Mouse (Mus musculus) frontal cortex, postnatal 36 days (tissue): ENCODE measurements around the gene Plxna4.
A peak's percentile ranks its signal among the peaks of the same experiment; 100 is the strongest.

Experiments used
- DNase-seq, 2 experiments: peaks; one replicate each; pipeline ENCODE4 v3.0.0; 2022; ENCODE audit warnings: low spot score in 2 of 2

Plxna4 gene

DNA sequence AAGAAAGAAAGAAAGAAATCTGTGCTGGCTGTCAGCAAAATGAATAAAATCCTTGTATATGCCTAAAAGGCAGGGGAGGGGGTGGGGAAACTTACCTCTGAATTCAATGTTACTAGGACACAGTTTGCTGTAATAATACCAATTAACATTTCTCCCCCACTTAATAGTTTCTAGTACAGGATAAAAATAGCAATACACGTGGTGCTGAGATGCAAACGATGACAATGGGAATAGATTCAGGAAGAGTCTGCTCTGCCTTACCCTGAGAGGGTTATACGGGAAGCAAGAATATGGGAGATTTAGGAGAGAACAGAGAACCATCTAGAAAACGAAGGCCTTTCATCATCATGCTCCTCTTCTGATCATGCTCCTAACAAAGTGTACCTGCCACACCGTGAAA is 115.9 kb downstream of the Plxna4 start:
- no peak for DNase-seq

DNA sequence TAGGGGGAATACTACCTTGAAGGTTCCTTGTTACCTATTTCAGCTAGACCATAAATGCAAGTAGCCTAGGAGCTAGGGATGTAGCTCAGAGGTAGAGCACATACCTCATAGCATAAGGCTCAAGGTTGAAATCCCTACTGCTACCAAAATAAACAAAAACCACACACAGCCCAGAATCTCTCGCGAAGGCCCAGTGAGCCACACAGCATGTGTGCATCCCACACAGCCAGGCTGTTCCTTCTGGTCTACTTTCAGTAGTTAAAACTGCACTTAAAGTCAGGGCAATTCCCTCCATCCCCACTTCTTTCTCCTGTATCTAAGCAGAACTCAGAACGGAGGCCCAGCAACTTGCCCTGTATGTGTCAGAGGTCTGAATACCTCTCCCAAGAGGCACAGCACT is 116.4 kb downstream of the Plxna4 start:
- DNase-seq, result peak in 1 of 2 experiments; percentile 63

DNA sequence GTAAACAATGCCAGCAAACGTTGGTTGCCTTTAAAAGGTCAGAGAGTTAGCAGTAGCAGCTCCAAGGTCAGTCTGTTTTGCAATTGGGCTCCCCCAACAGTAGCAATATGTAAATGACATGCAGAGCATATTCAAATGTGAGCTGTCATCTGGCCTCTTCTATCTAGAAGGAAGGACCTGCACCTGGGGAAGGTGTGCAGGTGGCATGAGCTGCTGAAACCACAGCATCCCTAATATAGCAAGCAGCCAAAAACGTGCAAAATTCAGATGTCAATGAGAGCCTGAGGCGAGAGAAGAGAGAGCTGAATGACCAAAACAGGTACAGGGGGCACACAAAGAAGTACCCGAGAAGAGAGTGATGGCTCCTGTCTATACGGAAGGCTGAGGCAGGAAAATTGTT is 118.8 kb downstream of the Plxna4 start:
- no peak for DNase-seq

DNA sequence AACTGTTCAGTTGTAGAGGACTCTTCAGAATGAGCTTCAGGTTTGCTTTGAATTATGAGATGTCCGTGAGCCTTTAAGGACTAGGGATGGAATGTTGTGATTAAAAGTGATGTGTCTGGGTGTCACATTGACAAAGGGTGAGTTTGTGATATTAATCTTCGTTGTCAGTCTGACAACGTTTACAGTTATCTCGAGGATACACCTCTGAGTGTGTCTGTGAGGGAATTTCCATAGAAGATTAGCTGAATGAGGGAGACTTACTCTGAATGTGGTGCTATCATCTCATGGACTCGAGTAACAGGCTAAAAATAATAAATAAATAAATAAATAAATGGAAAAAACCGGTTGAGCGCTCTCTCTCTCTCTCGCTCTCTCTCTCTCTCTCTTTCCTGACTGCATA is 122.9 kb downstream of the Plxna4 start:
- DNase-seq, result no peak

DNA sequence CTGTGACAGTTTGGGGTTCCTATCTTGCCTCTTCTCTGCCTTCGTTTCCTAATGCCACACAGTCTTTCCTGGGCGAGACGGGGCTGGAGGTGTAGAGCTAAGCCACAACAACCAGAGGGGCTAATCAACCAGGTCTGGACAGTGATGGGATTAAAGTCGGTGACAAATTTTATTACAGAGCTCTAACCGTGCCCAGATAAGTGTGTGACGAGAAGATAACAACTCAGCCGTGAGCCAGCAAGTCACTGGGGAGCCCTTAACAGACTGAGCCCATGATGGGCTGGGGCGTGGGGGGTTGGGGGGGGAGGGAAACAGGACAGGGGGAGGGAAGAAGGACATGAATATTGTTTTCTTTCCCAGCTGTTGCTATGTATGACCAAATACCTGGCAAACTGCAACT is 123.4 kb downstream of the Plxna4 start:
- DNase-seq, result no peak

DNA sequence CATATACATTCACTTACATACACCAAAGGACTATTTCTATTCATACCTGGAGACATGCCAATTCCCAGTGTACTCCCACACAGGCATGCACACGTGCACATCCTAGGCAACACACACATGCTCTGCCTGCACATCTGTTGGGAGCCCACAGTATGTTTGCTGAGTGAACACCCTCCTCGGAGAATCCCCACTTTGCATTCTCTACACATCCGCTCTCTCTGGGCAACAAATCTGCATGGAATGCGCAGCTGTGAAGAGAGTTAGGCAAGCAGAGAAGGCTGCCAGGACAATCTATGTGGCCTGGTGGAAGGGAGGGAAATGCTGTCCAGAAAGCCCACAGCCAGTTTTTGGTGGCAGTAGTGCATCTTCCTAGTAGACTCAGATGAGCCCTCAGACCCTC is 123.9 kb downstream of the Plxna4 start:
- peak in 1 of 2 experiments; percentile 48 for DNase-seq

DNA sequence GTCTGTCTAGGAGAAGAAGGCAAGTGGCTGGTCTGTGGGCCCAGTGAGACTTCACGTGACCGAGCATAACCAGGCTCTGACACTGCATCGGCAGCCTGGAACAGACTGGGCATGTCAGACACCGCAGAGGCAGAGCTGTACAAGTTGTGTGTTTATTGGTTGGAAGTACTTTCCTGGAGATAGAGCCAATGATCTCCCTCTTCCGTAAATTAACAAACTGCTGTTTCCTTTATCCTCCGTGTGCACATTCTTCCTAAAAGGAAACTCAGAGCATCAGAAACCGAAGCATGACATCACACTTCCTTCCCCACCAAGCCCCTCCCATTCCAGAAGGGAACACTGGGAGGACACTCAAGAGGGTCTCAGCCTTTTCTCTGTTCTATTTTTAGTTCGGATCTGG is 127.6 kb downstream of the Plxna4 start:
- DNase-seq, result no peak

DNA sequence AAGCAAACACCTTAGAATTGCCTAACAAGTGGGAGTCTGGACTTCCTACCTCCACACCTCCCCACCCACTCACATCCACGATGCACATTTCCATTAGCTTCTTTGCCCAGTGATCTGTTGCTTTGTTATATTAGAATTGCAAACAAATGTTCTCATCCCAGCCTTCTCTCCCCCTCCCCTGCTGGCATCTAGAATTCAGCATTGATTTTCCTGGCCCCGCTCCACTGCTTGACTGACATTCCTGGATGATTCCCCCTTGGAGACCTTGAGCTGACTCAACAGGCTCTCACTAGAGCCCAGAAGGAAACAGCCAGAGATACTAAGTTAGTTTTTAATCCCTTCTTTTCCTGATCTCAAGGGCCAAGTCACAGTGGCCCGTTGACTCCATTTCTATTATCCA is 131.4 kb downstream of the Plxna4 start:
- no peak for DNase-seq

DNA sequence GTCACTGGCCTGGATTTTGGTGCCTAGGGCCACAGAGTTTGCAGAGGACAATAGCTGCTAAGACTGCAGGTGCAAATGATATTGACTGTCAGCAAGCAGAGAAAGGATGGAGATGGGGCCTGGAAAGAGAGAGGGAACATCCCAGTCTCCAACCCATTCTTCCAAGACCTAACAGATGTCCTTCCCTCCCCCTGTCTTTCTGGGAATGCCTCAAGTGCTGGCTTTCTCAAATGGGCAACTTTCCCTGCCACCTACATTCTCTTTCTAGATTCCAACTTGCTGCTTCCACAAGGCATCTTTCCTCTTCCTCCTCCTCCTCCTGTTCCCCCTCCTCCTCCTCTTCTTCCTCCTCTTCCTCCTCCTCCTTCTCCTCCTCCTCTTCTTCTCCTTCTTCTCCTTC is 136.1 kb downstream of the Plxna4 start:
- DNase-seq, result peak in 1 of 2 experiments; percentile 65

DNA sequence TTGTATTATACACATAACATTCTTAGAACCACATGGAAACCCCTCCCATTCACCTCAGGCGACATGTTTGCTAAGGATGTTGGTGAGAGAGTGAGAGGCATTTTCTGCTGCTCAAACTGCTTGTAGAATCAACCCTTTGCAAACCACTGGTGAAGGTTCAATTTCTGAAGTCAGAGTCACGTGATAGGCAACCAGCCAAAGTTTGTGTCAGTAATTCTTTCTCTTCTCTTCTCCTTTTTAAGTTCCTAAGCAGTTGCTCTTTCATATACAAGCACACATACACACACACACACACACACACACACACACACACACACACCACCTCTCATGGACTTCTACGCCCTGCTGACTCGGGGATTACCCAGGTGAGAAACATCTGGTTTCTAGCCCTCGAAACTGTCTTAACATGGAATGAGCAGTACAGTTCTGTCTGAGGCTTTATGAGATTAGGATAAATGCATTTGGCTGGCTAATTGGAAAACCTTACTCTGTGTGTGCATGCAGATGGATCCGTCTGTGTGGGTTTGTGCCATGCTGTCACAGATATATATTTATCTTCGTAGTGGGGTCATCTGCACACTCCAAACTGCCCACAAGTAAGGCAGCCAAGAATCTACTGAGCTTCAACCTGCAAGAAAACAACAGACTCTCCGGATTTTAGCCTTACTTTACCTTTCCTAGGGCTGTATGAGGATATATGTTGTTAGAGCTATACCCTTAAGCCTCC is 138.6 kb downstream of the Plxna4 start:
- DNase-seq, result peak in 1 of 2 experiments; percentile 48

DNA sequence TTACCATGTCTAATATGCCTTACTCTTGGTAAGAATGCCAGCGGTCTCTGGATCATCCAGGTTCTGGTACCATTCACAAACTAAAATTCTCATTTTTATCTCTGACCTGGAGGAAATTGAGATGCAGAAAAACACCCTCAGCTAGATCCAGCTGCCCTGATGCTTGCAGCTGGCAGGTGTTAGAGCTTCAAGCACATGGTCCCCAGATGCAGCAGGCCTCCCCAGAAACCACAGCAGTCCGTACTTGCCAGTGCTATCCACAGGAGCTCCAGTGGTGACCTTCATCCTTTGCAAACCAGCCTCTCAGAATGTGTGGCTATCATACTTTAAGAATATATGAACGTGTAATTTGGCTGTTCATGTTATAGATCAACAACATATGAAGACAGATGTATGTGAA is 139.2 kb downstream of the Plxna4 start:
- no peak for DNase-seq

DNA sequence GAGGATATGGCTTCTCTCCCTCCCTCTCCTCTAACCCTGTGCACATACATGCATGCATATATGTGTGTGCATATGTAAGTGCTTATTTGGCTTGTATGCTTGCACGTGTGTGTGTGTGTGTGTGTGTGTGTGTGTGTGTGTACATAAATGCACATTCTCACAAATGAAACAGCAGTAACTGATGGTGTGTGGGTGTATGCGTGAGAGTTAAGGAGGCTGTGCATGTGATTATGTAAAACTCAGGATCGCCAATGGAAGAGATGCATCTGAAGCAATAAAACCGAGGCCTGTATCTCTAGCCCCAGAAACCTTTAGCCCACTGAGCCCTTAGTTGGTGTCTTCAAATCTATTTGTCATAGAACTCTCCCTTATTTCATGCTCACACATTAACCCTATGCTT is 141.7 kb downstream of the Plxna4 start:
- peak in 1 of 2 experiments; percentile 39 for DNase-seq

DNA sequence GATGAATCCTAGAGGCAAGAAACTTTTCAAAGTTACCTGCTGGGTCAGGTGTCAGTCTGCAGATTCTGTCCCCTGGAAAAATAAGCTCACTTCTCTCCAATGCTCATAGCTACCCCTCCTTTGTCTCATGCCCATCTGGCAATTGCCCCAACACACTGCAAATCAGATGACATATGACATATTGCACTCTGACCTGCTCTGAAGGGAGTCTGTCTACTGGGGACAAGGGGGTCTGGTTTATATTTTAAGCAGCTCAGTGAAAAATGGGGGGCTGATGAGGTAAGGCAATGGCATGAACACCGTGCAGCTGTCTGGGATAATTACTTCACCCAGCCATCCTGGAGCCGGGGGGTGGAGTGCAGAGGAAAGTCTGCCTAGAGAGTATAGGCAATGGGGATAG is 142.7 kb downstream of the Plxna4 start:
- no peak for DNase-seq

DNA sequence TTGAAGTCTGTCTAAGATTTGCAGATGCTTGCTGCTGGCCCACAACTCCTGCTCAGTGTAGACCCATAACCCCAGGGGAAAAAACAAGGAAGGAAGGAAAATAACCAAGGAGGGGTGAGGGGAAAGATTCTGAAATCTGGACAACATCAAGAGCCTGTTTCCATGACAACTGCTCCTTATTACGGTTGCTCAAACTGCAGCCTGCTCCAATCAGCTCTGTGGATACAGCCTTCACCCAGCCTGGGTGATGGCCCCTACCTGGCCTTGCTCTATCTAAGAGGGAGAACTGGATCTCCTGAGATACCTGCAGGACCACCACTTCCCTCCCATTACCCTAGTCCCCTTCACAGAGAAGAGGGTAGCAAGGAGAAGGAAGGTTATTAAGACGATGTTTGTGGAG is 143.6 kb downstream of the Plxna4 start:
- no peak for DNase-seq

DNA sequence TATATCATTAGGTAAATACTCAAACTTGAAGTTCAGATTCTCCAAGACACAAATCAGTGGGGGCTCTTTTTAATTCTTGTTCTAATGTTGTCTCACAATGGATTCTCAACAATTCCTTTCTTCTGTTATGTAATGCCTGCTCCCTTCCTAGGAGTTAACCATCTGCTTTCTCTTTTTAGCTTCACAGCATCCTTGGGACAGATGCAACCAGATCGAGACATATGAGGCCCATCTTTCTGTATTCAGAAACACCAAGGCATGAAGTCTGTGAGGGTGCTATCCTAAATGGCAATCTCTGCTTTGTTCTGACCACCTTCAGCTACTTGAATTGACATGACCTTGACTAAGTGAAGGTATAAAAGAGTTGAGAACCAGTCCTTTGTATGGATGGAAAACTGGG is 144.3 kb downstream of the Plxna4 start:
- DNase-seq, result peak in 1 of 2 experiments; percentile 19

DNA sequence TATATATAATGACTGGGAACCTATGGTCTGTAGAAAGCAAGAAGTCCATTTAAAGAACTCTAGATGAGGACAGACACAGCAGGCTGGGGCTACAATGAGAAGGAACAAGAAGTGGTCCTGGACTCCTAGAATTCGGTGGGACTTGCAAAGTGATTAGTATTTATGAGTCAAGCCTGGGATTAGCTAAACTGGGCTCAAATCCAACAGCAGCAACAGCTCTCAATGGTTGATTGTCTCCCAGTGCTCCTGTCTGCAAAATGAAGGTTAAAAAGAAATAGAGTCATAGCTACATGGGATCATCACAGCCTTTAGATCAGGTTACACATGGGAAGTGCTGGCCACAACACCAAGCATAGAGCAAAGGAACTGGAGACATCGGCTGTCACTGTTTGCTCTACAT is 148.6 kb downstream of the Plxna4 start:
- no peak for DNase-seq

DNA sequence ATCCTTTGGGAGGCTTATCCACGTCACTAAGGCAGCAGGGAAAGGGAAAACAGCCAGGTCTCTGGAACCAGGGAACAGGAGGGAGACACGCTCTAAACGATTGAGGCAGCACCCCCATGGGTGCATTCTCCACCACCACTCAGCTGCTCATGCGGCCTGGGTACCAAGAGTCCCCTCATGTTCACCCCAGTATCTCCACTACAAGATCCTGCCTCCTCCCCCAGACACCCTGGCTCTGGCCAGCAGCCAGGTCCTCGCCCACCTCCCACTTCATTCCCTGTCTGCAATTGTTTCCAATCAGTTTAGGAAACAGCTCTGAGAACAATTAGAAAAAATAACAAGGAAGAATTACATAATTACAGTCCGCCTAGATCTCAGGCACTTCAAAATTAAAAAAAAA is 150.8 kb downstream of the Plxna4 start:
- DNase-seq, result no peak

DNA sequence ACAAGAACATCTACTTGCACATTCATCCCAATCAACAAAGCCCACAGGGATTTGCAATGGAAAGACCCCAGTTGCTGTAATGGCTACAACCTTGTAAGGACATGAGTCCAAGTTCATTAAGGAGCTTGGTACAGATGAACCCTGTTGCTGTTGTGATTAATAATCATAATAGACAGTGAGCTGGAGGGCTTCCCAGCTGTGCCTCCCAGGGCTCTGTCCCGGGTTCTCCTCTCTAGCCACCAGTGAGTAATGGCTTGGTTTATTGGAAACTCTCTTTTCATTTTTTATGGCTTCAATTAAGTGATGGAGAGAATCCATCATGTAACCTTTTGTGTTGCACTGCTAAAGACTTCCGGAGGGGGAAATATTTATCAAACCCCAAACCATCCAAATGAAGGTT is 164.9 kb downstream of the Plxna4 start:
- DNase-seq, result no peak

DNA sequence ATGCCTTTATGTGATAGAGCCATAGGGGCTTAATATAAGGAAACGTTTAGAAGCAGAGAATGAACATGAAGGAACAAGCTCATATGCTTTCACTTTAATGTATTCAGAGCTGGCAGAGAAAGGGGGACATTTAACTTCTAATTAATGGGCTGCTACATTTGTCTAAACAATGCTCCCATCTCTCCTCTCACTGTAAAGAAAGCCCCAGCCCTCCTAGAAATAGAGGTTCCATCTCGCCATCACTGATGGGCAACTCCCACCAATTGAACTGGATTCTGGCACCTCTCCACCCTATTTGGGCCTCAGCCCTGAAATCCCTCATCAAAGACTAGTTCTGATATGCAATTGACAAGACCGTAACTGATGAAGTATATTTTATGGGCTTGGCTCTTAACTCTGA is 167.4 kb downstream of the Plxna4 start:
- DNase-seq, result no peak

DNA sequence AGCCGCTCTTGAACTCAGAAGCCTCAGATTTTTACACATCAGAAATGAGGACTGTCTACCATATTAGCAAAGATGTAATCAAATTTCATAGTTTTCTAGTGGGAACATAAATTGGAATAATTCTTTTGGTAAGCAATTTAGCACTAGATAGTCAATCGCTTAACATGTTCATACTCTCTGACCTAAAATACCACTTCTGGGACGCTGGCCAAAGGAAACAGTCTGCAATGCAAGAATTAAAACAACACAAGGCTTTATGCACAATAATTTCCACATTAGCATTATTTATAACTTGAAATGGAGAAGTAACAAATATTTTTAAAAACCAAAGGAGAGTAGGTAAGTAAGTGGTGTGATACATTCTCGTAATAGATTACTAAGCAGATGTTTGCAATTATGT is 170.6 kb downstream of the Plxna4 start:
- DNase-seq, result no peak

DNA sequence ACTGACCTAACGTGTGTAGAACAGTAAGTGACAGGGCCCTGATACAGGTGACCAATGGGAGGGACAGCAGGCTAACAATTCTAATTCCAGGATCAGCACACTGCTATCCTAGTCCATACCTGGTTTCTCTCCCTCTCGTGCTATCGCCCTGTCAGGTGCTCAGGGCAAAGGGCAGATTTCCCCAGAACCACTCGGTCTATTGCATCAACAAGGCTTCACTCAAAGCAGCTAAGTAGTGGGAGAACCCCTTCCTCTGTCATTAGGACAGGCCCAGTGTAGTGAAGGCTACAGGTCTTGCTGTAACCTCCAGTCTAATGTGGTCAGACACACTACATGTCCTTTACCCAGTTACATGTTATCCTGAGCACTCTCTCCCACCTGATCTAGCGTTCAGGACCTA is 176.7 kb downstream of the Plxna4 start:
- no peak for DNase-seq

DNA sequence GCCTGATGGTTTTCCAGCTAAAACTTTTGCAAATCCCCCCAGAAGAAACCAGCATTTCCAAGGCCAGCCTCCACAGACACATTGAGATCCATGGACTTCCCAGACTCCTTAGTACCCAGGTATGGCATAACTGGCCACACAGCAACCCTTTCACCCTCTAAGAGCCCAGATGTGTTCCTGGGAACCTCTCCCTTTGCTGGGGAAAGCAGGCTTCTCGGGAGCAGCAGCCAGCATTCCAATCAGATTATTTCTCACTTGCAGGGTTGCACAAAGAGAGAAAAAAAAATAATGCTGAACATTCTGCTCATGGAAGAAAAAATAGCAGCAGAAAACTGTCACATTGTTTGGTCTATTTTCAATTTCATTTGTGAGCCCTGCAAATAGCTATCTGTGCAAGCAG is 178.4 kb downstream of the Plxna4 start:
- DNase-seq, result no peak

DNA sequence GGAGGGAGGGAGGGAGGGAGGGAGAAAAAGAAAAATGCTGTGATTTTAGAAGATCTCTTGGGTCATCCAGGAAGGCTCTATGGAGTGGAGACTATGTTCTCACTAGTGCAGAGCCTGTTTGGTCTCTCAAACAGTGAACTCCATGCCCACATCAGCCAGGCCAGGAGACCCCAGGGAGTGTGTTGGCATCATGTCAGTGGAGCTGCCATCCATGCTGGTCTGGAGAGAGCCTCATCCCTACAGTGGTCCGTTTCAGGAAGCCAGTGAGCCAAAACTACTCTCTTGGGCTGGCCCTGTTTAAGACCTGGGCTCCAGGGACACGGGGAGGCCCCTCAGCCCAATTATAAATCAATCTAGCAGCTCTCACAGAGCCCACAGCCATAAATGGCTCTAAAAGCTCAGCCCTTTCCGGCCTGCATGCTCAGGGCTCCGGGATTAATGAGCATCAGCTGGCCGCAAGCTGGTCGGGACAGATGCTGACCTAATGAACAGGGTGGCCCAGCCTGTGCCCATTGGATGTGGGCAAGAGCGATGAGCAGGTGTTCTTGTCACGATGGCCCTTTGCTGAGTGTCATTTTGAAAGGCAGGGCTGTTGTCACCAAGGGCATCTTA is 180.3 kb downstream of the Plxna4 start:
- DNase-seq, result no peak
